Mouse (Mus musculus) stomach, embryonic 15.5 days (tissue): ENCODE measurements around the gene Nfam1. TPM values are rescaled to one million over a fixed set of nuclear protein-coding genes. Genes with fewer than 3 reads are reported as not detected.

Source experiments
- ATAC-seq: fragments of 200-750 bp; cut with Nextera tagmentation; 2 replicates; pipeline ENCODE4 v1.8.0; 2017; ENCODE audit warnings: low read depth, moderate number of reproducible peaks, moderate TSS enrichment; ENCODE audit not compliant: insufficient read depth, low FRiP score
- H3K27ac ChIP-seq: fragments of 300-500 bp; sonication (generic); 2 replicates; pipeline ENCODE4 v1.5.1; 2015; ENCODE audit warnings: mild to moderate bottlenecking, inconsistent platforms
- H3K27me3 ChIP-seq: fragments of 300-500 bp; sonication (generic); replicated peaks from 2 replicates; pipeline ENCODE4 v1.6.1; 2015; ENCODE audit warnings: inconsistent platforms
- H3K36me3 ChIP-seq: fragments of 300-500 bp; sonication (generic); 2 replicates; pipeline ENCODE4 v1.6.1; 2015; ENCODE audit warnings: inconsistent platforms
- H3K4me1 ChIP-seq: fragments of 300-500 bp; sonication (generic); 2 replicates; pipeline ENCODE4 v1.6.1; 2015; ENCODE audit warnings: inconsistent platforms
- H3K4me2 ChIP-seq: fragments of 300-500 bp; sonication (generic); 2 replicates; pipeline ENCODE4 v1.6.1; 2015; ENCODE audit warnings: mild to moderate bottlenecking, inconsistent platforms
- H3K4me3 ChIP-seq: fragments of 300-500 bp; sonication (generic); replicated peaks from 2 replicates; pipeline ENCODE4 v1.5.1; 2015; ENCODE audit warnings: inconsistent platforms
- H3K9ac ChIP-seq: fragments of 300-500 bp; sonication (generic); 2 replicates; pipeline ENCODE4 v1.6.1; 2015; ENCODE audit warnings: inconsistent platforms
- H3K9me3 ChIP-seq: fragments of 300-500 bp; sonication (generic); 2 replicates; pipeline ENCODE4 v1.6.1; 2016; ENCODE audit warnings: inconsistent platforms
- WGBS: fragments of 180-500 bp; shearing (Covaris S2); methylation state at CpG from one replicate; pipeline ENCODE4 v1.1.7; 2015; 5-methylcytosine and 5-hydroxymethylcytosine counted together
- polyA plus RNA-seq: library from polyadenylated mRNA; unstranded; fragments of >200 nt; fragmentation: Nextera tagmentation; extraction: Ambion mirVana; gene quantifications from 2 replicates; pipeline ENCODE4 v1.2.1, GENCODE M21; 2015

The Nfam1 gene
- polyA plus RNA-seq, 1 experiment from 2014 or later: 5.9 TPM

- Histone ChIP-seq H3K27ac (no peak overlapping the region), H3K9ac (no peak overlapping the region), H3K4me1 (peaks cover 34% of the 10 kb centered on the region), H3K9me3 (no peaks in the 10 kb centered on the region), H3K27me3 (no peaks in the 10 kb centered on the region), H3K4me3 (no peak overlapping the region), H3K4me2 (no peak overlapping the region), H3K36me3 (no peaks in the 10 kb centered on the region)
- no peak for ATAC-seq
- 58% methylated on average over 13 of the region's 13 CpGs for WGBS
Measured at GRCm38 (mm10) chr15:83008761-83009423, 24.2 kb downstream of the Nfam1 start.

- no peaks in the 10 kb centered on the region for H3K9me3 ChIP-seq
- 28% methylated on average over 15 of the region's 15 CpGs for WGBS
- H3K4me3 ChIP-seq: no peak overlapping the region
- no peaks in the 10 kb centered on the region for H3K27me3 ChIP-seq
- no peak overlapping the region for H3K27ac ChIP-seq
- H3K4me1 ChIP-seq: peaks cover 34% of the 10 kb centered on the region
- H3K36me3 ChIP-seq: no peaks in the 10 kb centered on the region
- no peak overlapping the region for H3K9ac ChIP-seq
- peak overlapping the region; percentile 19 for H3K4me2 ChIP-seq
- no peak for ATAC-seq
Measured at GRCm38 (mm10) chr15:83007346-83007920, 25.7 kb downstream of the Nfam1 start.

- Histone ChIP-seq H3K4me3 (no peak overlapping the region), H3K9me3 (no peaks in the 10 kb centered on the region), H3K4me1 (peaks cover 9% of the 10 kb centered on the region), H3K9ac (no peak overlapping the region), H3K27ac (no peak overlapping the region), H3K4me2 (no peak overlapping the region), H3K27me3 (no peaks in the 10 kb centered on the region; the same call in 1 of the 2 replicates), H3K36me3 (no peaks in the 10 kb centered on the region)
- ATAC-seq: no peak
- 50% methylated on average over 12 of the region's 12 CpGs for WGBS
Measured at GRCm38 (mm10) chr15:83002665-83003548, 30.2 kb downstream of the Nfam1 start.

- Histone ChIP-seq H3K36me3 (no peaks in the 10 kb centered on the region), H3K4me2 (no peak overlapping the region), H3K27ac (no peak overlapping the region), H3K9ac (no peak overlapping the region), H3K4me1 (peaks cover 18% of the 10 kb centered on the region; the same call in 1 of the 2 replicates), H3K27me3 (no peaks in the 10 kb centered on the region; the same call in 1 of the 2 replicates), H3K4me3 (no peak overlapping the region), H3K9me3 (no peaks in the 10 kb centered on the region)
- no peak for ATAC-seq
- 67% methylated on average over 6 of the region's 6 CpGs for WGBS
Measured at GRCm38 (mm10) chr15:82998811-82999221, 34.3 kb downstream of the Nfam1 start.

- Histone ChIP-seq H3K4me2 (no peak overlapping the region), H3K27me3 (no peaks in the 10 kb centered on the region; the same call in 1 of the 2 replicates), H3K9ac (no peak overlapping the region), H3K36me3 (no peaks in the 10 kb centered on the region), H3K4me1 (peaks cover 18% of the 10 kb centered on the region; the same call in 1 of the 2 replicates), H3K27ac (no peak overlapping the region), H3K9me3 (no peaks in the 10 kb centered on the region), H3K4me3 (no peak overlapping the region)
- no peak for ATAC-seq
Measured at GRCm38 (mm10) chr15:82996431-82996830, 36.7 kb downstream of the Nfam1 start.

- H3K4me1 ChIP-seq: peaks cover 18% of the 10 kb centered on the region; the same call in 1 of the 2 replicates
- no peak overlapping the region for H3K4me2 ChIP-seq
- no peak overlapping the region for H3K27ac ChIP-seq
- no peak overlapping the region for H3K4me3 ChIP-seq
- no peaks in the 10 kb centered on the region for H3K9me3 ChIP-seq
- 60% methylated on average over 7 of the region's 7 CpGs for WGBS
- no peak overlapping the region for H3K9ac ChIP-seq
- no peak; the same call in 1 of the 2 replicates for ATAC-seq
- H3K36me3 ChIP-seq: no peaks in the 10 kb centered on the region
- no peaks in the 10 kb centered on the region for H3K27me3 ChIP-seq
Measured at GRCm38 (mm10) chr15:82995239-82995638, 37.9 kb downstream of the Nfam1 start.

- Histone ChIP-seq H3K9me3 (no peaks in the 10 kb centered on the region), H3K27ac (no peak overlapping the region), H3K9ac (no peak overlapping the region), H3K4me3 (no peak overlapping the region), H3K4me2 (no peak overlapping the region), H3K36me3 (no peaks in the 10 kb centered on the region), H3K4me1 (peaks cover 19% of the 10 kb centered on the region), H3K27me3 (no peaks in the 10 kb centered on the region)
- ATAC-seq: no peak
- 59% methylated on average over 9 of the region's 9 CpGs for WGBS
Measured at GRCm38 (mm10) chr15:82992911-82993310, 40.2 kb downstream of the Nfam1 start.

GRCm38 (mm10) chr15:82992079-82992783 is 40.9 kb downstream of the Nfam1 start:
- 78% methylated on average over 13 of the region's 13 CpGs for WGBS
- H3K4me2 ChIP-seq: no peak overlapping the region
- H3K4me3 ChIP-seq: no peak overlapping the region
- no peak overlapping the region for H3K27ac ChIP-seq
- H3K36me3 ChIP-seq: no peaks in the 10 kb centered on the region
- no peak overlapping the region for H3K9ac ChIP-seq
- peaks cover 16% of the 10 kb centered on the region for H3K4me1 ChIP-seq
- no peaks in the 10 kb centered on the region for H3K9me3 ChIP-seq
- no peak for ATAC-seq
- H3K27me3 ChIP-seq: 0 out of 2 replicates have a peak, but pooled peaks cover 3% of the 10 kb centered on the region

GRCm38 (mm10) chr15:82989190-82989704 is 43.9 kb downstream of the Nfam1 start:
- H3K4me3 ChIP-seq: no peak overlapping the region
- ATAC-seq: no peak

GRCm38 (mm10) chr15:82987732-82988112 is 45.4 kb downstream of the Nfam1 start, which contains the start of gene Tcf20:
Gene Tcf20, minus strand, starts transcription at chr15:82987872.
- peak within 1 kb of the TSS; percentile 96 for H3K4me2 ChIP-seq
- H3K36me3 ChIP-seq: no peaks in the 10 kb centered on the region
- peaks cover 27% of the 10 kb centered on the region for H3K4me1 ChIP-seq
- H3K9ac ChIP-seq: peak within 1 kb of the TSS; percentile 10; the same call in 1 of the 2 replicates
- H3K27ac ChIP-seq: no peak within 1 kb of the TSS
- H3K27me3 ChIP-seq: 0 out of 2 replicates have a peak, but pooled peaks cover 10% of the 10 kb centered on the region
- ATAC-seq: peak; percentile 92
- H3K9me3 ChIP-seq: no peaks in the 10 kb centered on the region
- H3K4me3 ChIP-seq: peak within 1 kb of the TSS; percentile 48
- 0% methylated on average over 20 of the region's 20 CpGs for WGBS

More at GRCm38 (mm10) chr15:82989190-82989704, 43.9 kb downstream of the Nfam1 start:
- Histone ChIP-seq H3K27ac (no peak overlapping the region), H3K36me3 (no peaks in the 10 kb centered on the region), H3K9me3 (no peaks in the 10 kb centered on the region), H3K4me1 (peaks cover 13% of the 10 kb centered on the region), H3K9ac (no peak overlapping the region), H3K4me2 (no peak overlapping the region), H3K27me3 (0 out of 2 replicates have a peak, but pooled peaks cover 10% of the 10 kb centered on the region)
- 71% methylated on average over 6 of the region's 6 CpGs for WGBS
